Mouse (Mus musculus) urinary bladder, postnatal 36 days (tissue): ENCODE measurements around the gene Zbtb6.

Experiments used
- DNase-seq, 2 experiments: peaks; one replicate each; pipeline ENCODE4 v3.0.0; 2022; ENCODE audit warnings: low spot score in 2 of 2, mixed read lengths in 1 of 2

The Zbtb6 gene

DNA sequence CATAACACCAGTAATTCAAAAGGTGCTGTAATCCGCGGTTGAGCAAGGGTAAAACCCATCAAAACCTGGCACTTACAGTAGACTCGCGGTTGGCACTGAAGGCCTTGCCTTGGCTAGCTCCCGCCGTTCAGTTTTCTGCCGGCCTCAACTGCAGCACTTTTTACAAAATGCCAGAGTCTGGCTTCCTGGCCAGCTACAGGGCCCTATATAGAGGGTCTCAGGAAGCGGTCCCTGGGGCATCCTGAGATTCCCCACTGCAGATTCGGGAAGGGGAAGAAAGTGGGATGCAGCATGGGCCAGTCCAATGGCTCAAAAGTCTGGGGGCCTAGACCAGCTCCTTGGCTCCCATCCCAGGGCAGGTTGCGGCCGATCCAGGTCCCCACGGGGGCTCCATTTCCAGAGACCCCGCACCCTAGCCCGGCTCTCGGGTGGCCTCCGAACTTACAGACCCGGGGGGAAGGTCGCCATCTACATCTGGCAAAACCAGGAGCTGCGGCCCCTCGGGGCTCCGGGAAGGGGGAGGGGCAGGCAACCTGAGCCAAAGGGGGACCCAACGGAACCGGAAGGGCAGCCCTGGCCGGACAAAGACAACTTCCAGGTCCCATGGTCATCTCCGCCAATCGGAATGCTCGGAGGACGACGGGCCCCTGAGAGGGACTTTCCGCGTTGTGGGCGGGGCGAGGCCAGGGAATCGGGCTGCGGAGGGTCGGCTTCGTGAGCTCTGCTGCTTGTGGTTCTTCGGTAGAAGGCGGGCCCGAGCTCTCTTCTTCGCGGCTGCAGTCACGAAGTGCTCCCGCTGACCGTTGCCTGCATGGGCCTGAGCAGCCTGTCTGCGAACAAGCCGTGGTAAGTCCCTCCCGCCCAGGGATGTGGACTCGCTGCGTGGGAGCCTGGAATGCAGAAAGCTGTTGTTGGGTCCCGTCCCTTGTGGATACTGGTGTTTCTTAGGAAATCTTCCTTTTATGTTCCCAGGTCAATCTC, at the start of gene Zbtb6, which contains the start of the genes Zbtb26 and Rabgap1:
Gene Zbtb6, minus strand, starts transcription at position 561 of the 981 bp plus-strand sequence.
Gene Zbtb26, minus strand, starts transcription at position 525 of the 981 bp plus-strand sequence.
Gene Rabgap1, plus strand, starts transcription at position 669 of the 981 bp plus-strand sequence.
- peak; percentile 91 to 96 for DNase-seq

DNA sequence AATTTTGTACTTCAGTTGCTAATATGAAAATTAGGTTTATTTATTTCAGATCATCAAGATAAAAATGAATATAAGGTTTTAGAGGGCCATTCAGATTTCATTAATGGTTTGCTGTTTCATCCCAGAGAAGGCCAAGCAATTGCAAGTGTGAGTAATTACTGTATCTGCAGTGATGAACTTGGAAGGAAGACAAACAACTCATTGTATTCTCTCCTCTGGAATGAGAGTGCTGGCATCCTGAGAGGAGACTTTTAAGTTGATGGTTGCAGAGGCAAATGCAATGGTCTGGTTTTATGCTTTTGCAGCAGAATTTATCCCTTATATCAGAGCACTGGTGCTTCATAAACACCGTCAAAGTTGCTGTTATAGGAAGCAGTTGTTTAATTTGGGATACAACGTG, 46.0 kb upstream of the Zbtb6 start:
- no peak for DNase-seq

DNA sequence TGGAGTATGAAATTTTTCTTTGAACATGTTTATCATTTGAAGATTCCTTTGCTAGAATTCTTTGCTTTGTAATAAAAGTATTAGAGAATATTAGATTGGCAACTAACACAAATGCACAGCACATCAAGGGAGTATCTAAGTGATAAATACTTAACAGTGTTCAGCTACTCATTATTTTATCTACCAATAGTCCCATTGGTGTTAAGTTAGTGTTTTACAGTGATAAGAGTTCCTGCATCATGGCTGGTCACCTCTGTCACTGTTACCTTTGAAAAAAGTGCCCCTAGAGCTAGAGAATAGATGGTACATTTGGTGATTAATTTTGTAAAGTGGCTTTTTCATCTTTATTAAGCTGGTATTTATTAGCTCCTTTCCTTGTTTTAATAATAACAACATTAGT, 43.4 kb upstream of the Zbtb6 start:
- no peak for DNase-seq

- DNase-seq = peak in 1 of 2 experiments; percentile 6
These were observed 42.4 kb upstream of the Zbtb6 start for GRCm38 (mm10) chr2:37485370-37485769.

DNA sequence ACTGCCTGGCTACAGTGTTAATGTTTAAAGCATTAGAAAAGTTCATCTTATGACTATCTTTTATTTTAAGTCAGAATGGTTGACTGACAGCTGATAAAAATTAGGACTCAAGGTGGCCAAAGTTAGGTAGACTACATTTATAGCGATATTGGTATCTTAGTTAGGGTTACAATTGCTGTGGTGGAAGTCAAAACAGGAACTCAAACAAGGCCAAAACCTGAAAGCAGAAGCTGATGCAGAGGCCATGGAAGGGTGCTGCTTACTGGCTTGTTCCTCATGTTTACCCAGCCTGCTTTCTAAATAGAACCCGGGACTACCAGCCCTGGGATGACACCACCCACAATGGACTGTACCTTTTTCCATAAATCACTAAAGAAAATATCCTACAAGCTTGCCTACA, 41.2 kb upstream of the Zbtb6 start:
- DNase-seq = no peak

DNA sequence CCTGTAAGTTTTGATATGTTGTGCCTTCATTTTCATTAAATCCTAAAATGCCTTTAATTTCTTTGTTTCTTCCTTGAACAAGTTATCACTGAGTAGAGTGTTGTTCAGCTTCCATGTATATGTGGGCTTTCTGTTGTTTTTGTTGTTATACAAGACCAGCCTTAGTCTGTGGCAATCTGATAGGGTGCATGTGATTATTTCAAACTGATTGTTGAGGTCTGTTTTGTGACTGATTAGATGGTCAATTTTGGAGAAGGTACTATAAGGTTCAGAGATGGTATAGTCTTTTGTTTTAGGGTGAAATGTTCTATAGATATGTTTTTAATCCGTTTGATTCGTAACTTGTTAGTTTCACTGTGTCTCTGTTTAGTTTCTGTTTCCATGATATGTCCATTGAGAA, 37.1 kb upstream of the Zbtb6 start:
- no peak for DNase-seq

DNA sequence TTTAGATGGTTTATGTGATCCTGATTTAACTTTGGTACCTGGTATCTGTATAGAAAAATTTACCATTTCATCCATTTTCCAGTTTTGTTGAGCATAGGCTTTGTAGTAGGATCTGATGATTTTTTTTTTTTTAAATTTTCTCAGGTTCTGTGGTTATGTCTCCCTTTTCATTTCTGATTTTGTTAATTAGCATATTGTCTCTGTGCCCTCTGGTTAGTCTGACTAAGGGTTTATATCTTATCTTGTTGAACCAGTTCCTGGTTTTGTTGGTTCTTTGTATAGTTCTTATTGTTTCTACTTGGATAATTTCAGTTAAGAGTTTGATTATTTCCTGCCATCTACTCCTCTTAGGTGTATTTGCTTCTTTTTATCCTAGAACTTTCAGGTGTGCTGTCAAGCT, 36.6 kb upstream of the Zbtb6 start:
- DNase-seq = no peak

DNA sequence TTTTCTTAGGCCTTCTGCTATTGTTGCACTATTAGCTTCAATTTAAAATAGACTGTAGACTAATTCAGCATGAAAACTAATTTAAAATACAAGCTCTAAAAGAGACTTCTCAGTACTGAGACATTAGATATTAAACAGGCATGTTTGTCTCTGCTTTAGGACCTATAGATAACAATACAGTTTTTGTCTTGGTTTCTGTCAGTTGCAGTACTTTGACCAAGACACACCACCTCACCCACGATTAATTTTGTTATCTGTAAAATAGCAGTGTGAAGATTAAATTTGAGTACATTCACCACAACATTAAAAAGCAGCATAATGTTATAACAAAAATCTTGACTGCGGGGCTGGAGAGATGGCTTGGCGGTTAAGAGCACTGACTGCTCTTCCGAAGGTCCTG, 23.3 kb upstream of the Zbtb6 start:
- no peak for DNase-seq

DNA sequence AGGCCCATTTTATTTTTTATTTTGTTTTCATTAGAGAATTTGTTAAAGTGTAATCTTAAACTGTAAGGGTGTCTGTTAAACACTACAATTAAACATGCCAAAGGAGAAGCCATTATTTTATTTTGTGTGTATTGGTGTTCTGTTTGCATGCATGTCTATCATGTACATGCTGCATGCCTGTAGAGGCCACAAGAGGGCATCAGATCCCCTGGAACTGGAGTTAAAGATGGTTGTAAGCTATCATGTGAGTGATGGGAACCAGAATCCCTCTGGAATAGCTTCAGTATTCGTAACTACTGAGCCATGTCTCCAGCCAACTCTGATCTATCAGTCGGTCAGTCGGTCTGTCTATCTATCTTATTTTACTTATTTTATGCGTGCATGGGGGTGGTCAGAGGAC, 17.7 kb upstream of the Zbtb6 start:
- no peak for DNase-seq

DNA sequence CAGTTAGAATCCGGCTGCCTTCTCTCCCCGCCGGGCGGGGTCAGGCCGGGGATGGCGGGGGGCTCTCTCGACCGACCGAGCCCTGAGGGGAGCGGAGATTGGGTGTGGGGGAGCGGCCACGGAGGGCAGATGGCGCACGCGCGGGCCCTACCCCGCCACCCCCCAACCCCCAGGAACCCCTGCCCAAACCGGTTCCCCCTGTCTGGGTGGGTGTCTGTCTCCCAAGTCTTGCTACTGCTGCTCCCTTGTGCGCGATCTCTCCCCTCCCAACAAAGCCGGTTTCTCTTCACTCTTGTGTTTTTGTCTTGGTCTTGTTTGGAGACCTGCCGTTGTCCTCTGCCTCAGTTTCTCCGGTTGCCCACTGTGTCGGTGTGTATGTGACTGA, 9.4 kb upstream of the Zbtb6 start:
- DNase-seq = no peak

DNA sequence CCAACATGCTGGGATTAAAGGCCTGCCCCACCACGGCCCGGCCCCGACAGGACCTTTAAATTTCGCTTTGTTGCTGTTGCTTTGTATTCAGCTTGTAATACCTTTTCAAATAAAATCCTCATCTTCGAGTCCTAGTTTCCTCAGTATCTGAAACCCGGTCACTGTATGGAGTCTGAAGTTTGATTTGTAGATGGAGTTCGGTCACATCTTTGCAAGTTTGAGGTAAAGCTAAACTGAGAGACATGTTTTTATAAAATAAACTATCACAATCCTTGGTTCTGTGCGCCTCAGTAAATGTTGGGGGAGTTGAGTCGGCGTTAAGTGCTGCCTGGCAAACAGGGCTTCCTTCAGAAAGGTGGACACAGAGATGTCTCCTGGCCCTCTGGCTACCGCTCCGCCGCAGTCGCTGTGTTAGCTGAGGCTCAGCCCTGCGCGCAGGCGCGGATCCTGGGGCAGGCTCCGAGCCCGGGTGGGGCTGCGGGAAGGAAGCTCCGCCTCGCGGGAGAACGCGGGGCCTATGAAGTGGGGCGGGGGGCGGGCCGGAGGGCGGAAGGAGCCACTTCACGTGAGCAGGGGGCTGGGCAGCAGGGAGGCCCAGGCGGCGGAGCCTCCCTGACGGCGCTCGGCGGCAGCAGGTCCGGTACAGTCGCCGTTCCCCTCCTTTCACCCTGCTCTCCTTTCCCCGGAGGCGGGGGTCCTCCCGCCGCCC, 8.8 kb upstream of the Zbtb6 start:
- DNase-seq = peak; percentile 89 to 94

- no peak for DNase-seq
These were observed 11.4 kb downstream of the Zbtb6 start for GRCm38 (mm10) chr2:37431609-37432008.

DNA sequence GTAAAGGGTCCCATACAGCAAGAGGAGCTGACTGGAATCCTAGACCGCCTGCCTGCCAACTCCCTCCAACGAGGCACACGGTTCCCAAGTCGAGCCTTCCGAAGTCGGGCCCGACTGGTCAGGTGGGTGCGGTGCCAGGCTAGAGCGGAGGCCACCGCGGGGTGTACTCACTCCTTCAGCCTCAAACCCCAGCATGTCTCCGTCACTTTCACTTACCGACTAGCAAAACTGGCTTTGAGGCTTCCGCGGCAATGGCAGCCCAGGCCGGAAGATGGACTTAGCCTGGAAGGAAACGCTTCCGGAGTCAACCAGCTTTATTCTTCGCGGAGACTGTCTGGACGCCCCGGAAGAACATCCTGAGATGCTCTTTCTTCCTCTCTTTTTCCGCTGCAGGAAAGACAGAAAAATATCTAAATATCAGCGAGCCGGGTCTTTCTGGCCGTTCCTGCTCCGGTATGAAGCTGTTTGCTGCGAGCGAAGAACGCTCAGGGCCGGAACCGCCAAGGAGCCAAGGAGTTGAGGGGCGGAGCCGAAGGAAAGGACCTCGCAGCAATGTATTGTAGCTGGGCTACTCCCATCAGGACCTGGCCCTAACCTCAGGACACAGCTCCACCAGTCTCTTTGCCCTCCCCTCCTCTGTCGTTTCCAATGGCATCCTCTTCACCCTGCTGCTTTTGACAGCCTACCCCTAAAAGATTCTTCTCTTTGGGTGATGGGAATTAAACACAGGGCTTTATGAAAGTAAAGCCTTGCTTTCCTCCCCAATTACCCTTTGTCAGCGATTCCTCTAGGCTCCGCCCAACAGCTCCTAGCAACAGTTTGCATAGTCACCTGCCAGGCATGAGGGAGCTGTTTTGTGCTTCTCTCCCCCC, 12.1 kb downstream of the Zbtb6 start:
- peak; percentile 73 to 83 for DNase-seq

- DNase-seq = no peak
These were observed 19.3 kb downstream of the Zbtb6 start for GRCm38 (mm10) chr2:37423671-37424070.

DNA sequence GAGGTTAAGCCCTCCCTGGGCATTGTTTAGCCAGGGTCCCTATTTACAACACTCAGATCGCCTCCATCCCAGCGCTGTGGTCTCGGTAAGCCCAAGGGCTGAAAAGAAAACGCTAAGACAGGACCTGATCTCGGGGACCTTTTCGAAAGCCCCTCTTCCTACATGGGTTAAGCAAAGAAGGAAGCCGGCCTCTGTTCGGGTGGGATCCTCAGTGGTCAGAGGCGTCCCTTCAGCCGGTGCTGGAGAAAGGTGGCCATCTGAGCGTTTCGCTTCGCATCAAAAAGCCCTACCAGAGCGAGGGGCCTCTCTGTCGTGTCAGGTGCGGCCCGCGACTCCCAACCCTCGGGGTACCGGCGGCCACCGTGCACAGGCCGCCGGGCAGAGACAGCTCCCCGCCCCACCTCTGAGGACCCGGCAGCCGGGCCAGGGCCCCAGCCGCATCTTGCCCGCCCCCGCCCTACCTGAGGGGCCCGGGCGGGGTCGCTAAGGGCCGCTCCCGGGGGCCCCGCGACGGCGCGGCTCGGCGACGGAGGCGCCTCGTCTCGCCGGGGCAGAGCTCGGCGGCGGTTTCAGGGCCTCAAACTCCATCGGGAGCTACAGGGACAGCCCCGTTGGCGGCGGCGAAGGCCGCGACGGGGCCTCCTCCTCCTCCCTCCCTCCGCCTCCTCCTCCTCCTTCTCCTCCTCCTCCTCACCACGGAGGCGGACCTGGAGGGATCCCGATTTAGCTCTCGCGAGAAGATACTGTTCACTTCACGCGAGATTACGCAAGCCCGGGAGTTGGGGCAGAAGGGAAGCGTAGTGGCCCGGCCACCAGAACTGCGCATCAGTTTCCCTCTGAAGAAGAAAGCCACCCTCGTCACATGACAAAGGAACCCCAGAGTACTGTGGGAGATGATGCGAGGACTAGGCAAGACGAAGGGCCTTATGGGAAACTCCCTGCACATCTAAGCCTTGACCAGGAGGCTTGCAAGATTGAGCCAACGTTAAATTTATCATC, 20.4 kb downstream of the Zbtb6 start, which contains the start of gene Rc3h2:
Gene Rc3h2, minus strand, starts transcription at position 598 of the 999 bp plus-strand sequence.
- DNase-seq = peak; percentile 94

GRCm38 (mm10) chr2:37421903-37422302, 21.1 kb downstream of the Zbtb6 start:
- DNase-seq = no peak

- DNase-seq = no peak
These were observed 47.4 kb downstream of the Zbtb6 start for GRCm38 (mm10) chr2:37395539-37395938.

DNA sequence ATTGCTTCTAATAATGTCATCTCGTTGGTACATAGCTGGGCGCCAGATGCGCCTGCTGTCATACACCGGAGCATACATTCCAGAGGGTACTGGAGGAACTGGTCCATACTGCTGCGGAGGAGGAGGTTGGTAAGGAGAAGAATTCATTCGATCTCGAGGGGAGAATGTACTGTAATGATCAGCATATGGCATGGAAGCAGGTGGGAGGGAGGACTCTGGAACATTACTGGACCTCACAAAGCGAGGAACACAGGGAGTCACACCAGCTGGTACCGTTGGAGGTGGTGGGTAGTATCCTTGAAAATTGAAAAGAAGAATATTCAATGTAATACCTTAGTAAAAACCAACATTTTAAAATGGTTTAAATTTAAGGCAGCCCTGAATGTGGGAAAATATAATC, 60.0 kb downstream of the Zbtb6 start:
- no peak for DNase-seq

- peak; percentile 13 to 33 for DNase-seq
These were observed 62.8 kb downstream of the Zbtb6 start for GRCm38 (mm10) chr2:37380189-37380588.

DNA sequence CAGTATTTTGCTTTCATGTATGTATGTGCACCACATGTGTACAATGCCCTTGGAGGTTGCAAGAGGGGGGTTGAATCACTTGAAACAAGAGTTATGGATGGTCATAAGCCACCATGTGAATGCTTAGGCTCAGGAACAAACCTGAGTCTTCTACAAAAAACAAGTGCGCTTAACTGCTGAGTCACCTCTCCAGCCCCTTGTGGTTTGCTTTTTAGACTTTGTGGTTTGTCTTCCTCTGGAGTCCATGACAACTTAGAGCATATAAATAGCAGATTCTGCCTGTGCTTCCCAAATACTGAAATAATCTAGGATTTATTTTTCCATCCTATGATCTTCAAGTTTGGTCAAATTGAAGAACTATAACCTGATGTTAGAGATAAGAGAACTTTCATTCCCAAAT, 67.0 kb downstream of the Zbtb6 start:
- DNase-seq = no peak
